Mouse (Mus musculus) hindbrain, embryonic 15.5 days (tissue): ENCODE measurements around the gene Galr2. TPM values are rescaled to one million over a fixed set of nuclear protein-coding genes. Genes with fewer than 3 reads are reported as not detected.

Experiments used
- ATAC-seq: fragments of 200-750 bp; cut with Nextera tagmentation; 2 replicates; pipeline ENCODE4 v1.8.0; 2017; ENCODE audit warnings: low read depth, moderate number of reproducible peaks, moderate TSS enrichment; ENCODE audit not compliant: low FRiP score
- H3K27ac ChIP-seq: fragments of 300-500 bp; sonication (generic); replicated peaks from 2 replicates; pipeline ENCODE4 v1.5.1; 2015; ENCODE audit warnings: mild to moderate bottlenecking, inconsistent platforms
- H3K27me3 ChIP-seq: fragments of 300-500 bp; sonication (generic); 2 replicates; pipeline ENCODE4 v1.6.1; 2015; ENCODE audit warnings: control low read depth, inconsistent platforms
- H3K36me3 ChIP-seq: fragments of 300-500 bp; sonication (generic); 2 replicates; pipeline ENCODE4 v1.6.1; 2015; ENCODE audit warnings: control low read depth, inconsistent platforms
- H3K4me1 ChIP-seq: fragments of 300-500 bp; sonication (generic); replicated peaks from 2 replicates; pipeline ENCODE4 v1.6.1; 2015; ENCODE audit warnings: control low read depth, inconsistent platforms
- H3K4me2 ChIP-seq: fragments of 300-500 bp; sonication (generic); 2 replicates; pipeline ENCODE4 v1.6.1; 2015; ENCODE audit warnings: moderate library complexity, mild to moderate bottlenecking, inconsistent platforms
- H3K4me3 ChIP-seq: fragments of 300-500 bp; sonication (generic); 2 replicates; pipeline ENCODE4 v1.5.1; 2015; ENCODE audit warnings: mild to moderate bottlenecking, inconsistent platforms
- H3K9ac ChIP-seq: fragments of 300-500 bp; sonication (generic); 2 replicates; pipeline ENCODE4 v1.6.1; 2015; ENCODE audit warnings: inconsistent platforms
- H3K9me3 ChIP-seq: fragments of 300-500 bp; sonication (generic); 2 replicates; pipeline ENCODE4 v1.6.1; 2016; ENCODE audit warnings: control low read depth, inconsistent platforms
- WGBS: fragments of 180-500 bp; shearing (Covaris S2); methylation state at CpG from one replicate; pipeline ENCODE4 v1.1.7; 2015; 5-methylcytosine and 5-hydroxymethylcytosine counted together
- polyA plus RNA-seq: library from polyadenylated mRNA; unstranded; fragments of >200 nt; fragmentation: Nextera tagmentation; extraction: Ambion mirVana; gene quantifications from 2 replicates; pipeline ENCODE4 v1.2.1, GENCODE M21; 2015

The Galr2 gene
- polyA plus RNA-seq, 1 experiment from 2014 or later = 0.51 TPM

DNA sequence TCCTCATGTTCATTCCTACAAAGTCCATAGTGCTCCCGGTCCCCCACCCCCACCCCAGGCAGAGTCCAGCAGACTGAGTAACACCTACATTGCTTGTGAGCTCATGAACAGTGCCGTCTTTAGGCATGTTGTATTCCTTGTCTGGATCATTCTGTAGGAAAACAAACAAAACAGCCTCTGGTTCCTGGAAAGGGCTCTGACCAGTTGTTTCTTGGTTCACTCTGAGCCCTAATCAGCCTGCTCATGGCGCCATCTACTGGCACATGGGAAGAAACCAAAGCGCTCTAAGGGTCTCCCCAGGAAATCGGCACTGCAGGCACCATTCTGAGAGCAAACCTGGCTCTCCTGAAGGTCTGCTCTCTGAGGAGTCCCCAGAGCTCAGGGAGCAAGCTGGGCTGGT lies 13.6 kb downstream of the Galr2 start:
- Histone ChIP-seq H3K9ac (no peak overlapping the region), H3K4me1 (no peaks in the 10 kb centered on the region), H3K36me3 (peaks cover 55% of the 10 kb centered on the region), H3K9me3 (no peaks in the 10 kb centered on the region), H3K4me3 (no peak overlapping the region), H3K27ac (no peak overlapping the region), H3K4me2 (no peak overlapping the region), H3K27me3 (no peaks in the 10 kb centered on the region)
- 29% methylated on average over 5 of the region's 5 CpGs for WGBS
- ATAC-seq = no peak

- ATAC-seq = no peak
- Histone ChIP-seq H3K9me3 (no peaks in the 10 kb centered on the region), H3K36me3 (peaks cover 51% of the 10 kb centered on the region), H3K27me3 (no peaks in the 10 kb centered on the region), H3K4me3 (no peak overlapping the region), H3K4me1 (no peaks in the 10 kb centered on the region), H3K4me2 (no peak overlapping the region), H3K9ac (no peak overlapping the region), H3K27ac (no peak overlapping the region)
- 85% methylated on average over 8 of the region's 8 CpGs for WGBS
Measured at GRCm38 (mm10) chr11:116296191-116296734, 15.5 kb downstream of the Galr2 start.

GRCm38 (mm10) chr11:116297017-116297416 lies 16.3 kb downstream of the Galr2 start:
- H3K9me3 ChIP-seq = no peaks in the 10 kb centered on the region
- 82% methylated on average over 3 of the region's 3 CpGs for WGBS
- no peaks in the 10 kb centered on the region for H3K4me1 ChIP-seq
- H3K9ac ChIP-seq = no peak overlapping the region
- H3K27ac ChIP-seq = no peak overlapping the region
- H3K36me3 ChIP-seq = peaks cover 56% of the 10 kb centered on the region
- ATAC-seq = no peak
- H3K4me2 ChIP-seq = no peak overlapping the region
- no peaks in the 10 kb centered on the region for H3K27me3 ChIP-seq
- no peak overlapping the region for H3K4me3 ChIP-seq

DNA sequence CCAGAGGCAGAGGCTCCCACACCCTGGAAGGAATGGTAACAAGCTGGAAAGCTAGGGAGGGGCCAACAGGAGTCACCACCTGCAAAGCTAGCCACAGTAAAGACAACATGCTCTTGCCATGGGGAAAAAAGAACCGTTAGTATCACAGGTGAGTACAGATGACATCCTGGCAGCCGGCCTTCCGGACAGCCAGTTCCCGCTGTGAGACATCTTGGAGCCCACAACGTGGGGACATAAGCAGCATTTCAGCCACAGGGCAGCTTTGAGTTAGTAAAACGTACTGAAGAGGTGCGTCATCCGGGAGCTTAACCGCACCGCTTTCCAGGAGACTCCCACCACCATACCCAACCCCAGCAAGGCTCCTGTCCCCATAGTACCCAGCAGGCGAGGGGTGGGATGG lies 17.5 kb downstream of the Galr2 start:
- no peaks in the 10 kb centered on the region for H3K4me1 ChIP-seq
- H3K9ac ChIP-seq = no peak overlapping the region
- H3K27me3 ChIP-seq = no peaks in the 10 kb centered on the region
- H3K27ac ChIP-seq = no peak overlapping the region
- H3K9me3 ChIP-seq = no peaks in the 10 kb centered on the region
- ATAC-seq = no peak
- H3K36me3 ChIP-seq = peaks cover 64% of the 10 kb centered on the region
- no peak overlapping the region for H3K4me3 ChIP-seq
- H3K4me2 ChIP-seq = no peak overlapping the region
- 88% methylated on average over 11 of the region's 11 CpGs for WGBS

- Histone ChIP-seq H3K9me3 (no peaks in the 10 kb centered on the region), H3K36me3 (peaks cover 67% of the 10 kb centered on the region), H3K27ac (no peak overlapping the region), H3K4me1 (no peaks in the 10 kb centered on the region), H3K9ac (no peak overlapping the region), H3K4me3 (no peak overlapping the region), H3K27me3 (no peaks in the 10 kb centered on the region), H3K4me2 (no peak overlapping the region)
- ATAC-seq = no peak
- WGBS = 92% methylated on average over 6 of the region's 6 CpGs
Measured at GRCm38 (mm10) chr11:116298621-116299020, 17.9 kb downstream of the Galr2 start.

- H3K27ac ChIP-seq = no peak overlapping the region
- peaks cover 9% of the 10 kb centered on the region for H3K4me1 ChIP-seq
- H3K27me3 ChIP-seq = no peaks in the 10 kb centered on the region
- H3K9ac ChIP-seq = no peak overlapping the region
- WGBS = 95% methylated on average over 2 of the region's 2 CpGs
- H3K9me3 ChIP-seq = no peaks in the 10 kb centered on the region
- H3K4me3 ChIP-seq = peak overlapping the region; percentile 66
- H3K36me3 ChIP-seq = peaks cover 43% of the 10 kb centered on the region
- H3K4me2 ChIP-seq = peak overlapping the region; percentile 76
- no peak for ATAC-seq
Measured at GRCm38 (mm10) chr11:116305423-116305822, 24.7 kb downstream of the Galr2 start.

GRCm38 (mm10) chr11:116306126-116306982 lies 25.6 kb downstream of the Galr2 start:
- Histone ChIP-seq H3K27ac (peak overlapping the region; percentile 70), H3K4me3 (peak overlapping the region; percentile 66), H3K9ac (peak overlapping the region; percentile 73), H3K27me3 (no peaks in the 10 kb centered on the region), H3K4me2 (peak overlapping the region; percentile 76), H3K4me1 (peaks cover 13% of the 10 kb centered on the region), H3K36me3 (peaks cover 34% of the 10 kb centered on the region), H3K9me3 (no peaks in the 10 kb centered on the region)
- ATAC-seq = peak; percentile 96
- WGBS = 2% methylated on average over 53 of the region's 53 CpGs

GRCm38 (mm10) chr11:116307019-116307725 lies 26.4 kb downstream of the Galr2 start, which contains the start of gene Exoc7:
Gene Exoc7, minus strand, starts transcription at chr11:116307233.
- Histone ChIP-seq H3K9me3 (no peaks in the 10 kb centered on the region), H3K27ac (peak within 1 kb of the TSS; percentile 70), H3K27me3 (no peaks in the 10 kb centered on the region), H3K36me3 (peaks cover 26% of the 10 kb centered on the region), H3K4me3 (peak within 1 kb of the TSS; percentile 66), H3K9ac (peak within 1 kb of the TSS; percentile 73), H3K4me1 (peaks cover 14% of the 10 kb centered on the region), H3K4me2 (peak within 1 kb of the TSS; percentile 76)
- no peak for ATAC-seq
- WGBS = 85% methylated on average over 10 of the region's 10 CpGs

DNA sequence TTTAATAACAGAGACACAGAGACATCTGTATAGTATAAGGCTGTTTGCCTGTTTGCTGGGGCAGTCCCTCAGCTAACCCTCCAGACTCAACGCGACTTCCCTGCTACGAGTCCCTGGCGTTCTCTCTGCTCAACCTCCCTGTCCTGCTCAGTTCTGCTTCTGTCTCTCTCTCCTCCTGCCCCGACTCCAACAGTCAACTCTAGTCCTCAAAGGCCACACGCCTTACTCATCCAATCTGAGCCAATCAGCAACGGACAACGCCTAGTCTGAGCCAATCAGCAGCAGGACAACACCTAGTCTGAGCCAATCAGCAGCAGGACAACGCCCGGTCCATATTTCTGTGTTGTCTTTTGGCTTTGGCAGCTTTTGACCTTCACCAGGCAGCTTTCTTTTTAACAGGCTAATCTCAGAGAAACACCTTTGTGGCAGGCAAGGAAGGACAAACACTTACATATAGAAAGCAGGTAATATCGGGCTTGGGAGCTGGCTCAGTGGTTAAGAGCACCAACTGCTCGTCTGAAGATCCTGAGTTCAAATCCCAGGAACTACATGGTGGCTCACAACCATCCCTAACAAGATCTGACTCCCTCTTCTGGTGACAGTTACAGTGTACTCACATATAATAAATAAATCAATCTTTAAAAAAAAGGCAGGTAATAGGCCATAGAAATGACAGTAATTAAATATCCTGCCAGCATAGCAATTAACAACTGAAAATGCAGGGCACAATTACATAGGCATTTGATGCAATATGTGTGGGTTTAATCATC lies 27.2 kb downstream of the Galr2 start:
- no peak overlapping the region for H3K4me3 ChIP-seq
- no peak overlapping the region for H3K27ac ChIP-seq
- H3K9me3 ChIP-seq = no peaks in the 10 kb centered on the region
- H3K4me2 ChIP-seq = no peak overlapping the region
- no peak overlapping the region for H3K9ac ChIP-seq
- peaks cover 19% of the 10 kb centered on the region for H3K36me3 ChIP-seq
- WGBS = 95% methylated on average over 12 of the region's 12 CpGs
- no peak for ATAC-seq
- H3K4me1 ChIP-seq = peaks cover 14% of the 10 kb centered on the region
- no peaks in the 10 kb centered on the region for H3K27me3 ChIP-seq

GRCm38 (mm10) chr11:116309601-116310000 lies 28.9 kb downstream of the Galr2 start:
- H3K9ac ChIP-seq = no peak overlapping the region
- no peak overlapping the region for H3K4me3 ChIP-seq
- H3K9me3 ChIP-seq = no peaks in the 10 kb centered on the region
- no peak overlapping the region for H3K27ac ChIP-seq
- H3K36me3 ChIP-seq = peaks cover 3% of the 10 kb centered on the region; the same call in 1 of the 2 replicates
- H3K4me1 ChIP-seq = peaks cover 14% of the 10 kb centered on the region
- ATAC-seq = no peak
- H3K4me2 ChIP-seq = no peak overlapping the region
- H3K27me3 ChIP-seq = no peaks in the 10 kb centered on the region
- 81% methylated on average over 3 of the region's 3 CpGs for WGBS

DNA sequence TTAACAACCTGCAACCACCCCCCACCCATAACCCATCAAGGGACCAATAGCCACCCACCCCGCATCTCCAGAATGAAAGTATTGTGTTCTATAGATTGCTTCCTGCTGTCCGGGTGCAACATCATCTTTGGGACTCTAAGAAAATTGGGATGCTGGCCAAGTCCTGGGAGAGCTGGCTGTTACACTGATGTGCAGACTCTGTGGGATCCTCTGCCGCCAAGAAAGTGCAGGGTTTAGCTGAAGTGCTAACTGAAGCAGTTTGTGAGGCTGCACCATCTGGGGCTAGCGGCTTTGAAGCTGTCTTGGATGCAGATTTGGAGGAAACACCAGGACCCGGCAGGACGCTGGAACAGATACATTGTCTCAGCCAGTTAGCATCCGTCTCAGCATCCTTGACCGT lies 30.4 kb downstream of the Galr2 start:
- H3K9ac ChIP-seq = no peak overlapping the region
- H3K4me1 ChIP-seq = peaks cover 5% of the 10 kb centered on the region; the same call in 1 of the 2 replicates
- H3K9me3 ChIP-seq = no peaks in the 10 kb centered on the region
- no peak overlapping the region for H3K4me3 ChIP-seq
- no peaks in the 10 kb centered on the region for H3K27me3 ChIP-seq
- no peak for ATAC-seq
- WGBS = 42% methylated on average over 8 of the region's 8 CpGs
- H3K36me3 ChIP-seq = no peaks in the 10 kb centered on the region
- H3K4me2 ChIP-seq = no peak overlapping the region
- H3K27ac ChIP-seq = no peak overlapping the region
